Mouse (Mus musculus) CH12.LX (cell line): ENCODE data around the gene Mllt10.

Source experiments
- BHLHE40 ChIP-seq: IDR thresholded peaks from 2 replicates; pipeline ENCODE4 v1.6.1; 2011; ENCODE audit warnings: mild to moderate bottlenecking, low read depth, low read length, improper control_type of control experiment
- CHD1 ChIP-seq: IDR thresholded peaks from 2 replicates; pipeline ENCODE4 v1.6.1; 2012; ENCODE audit warnings: low read depth, low read length, improper control_type of control experiment, inconsistent platforms
- CTCF ChIP-seq, 2 experiments: IDR thresholded peaks in 1 of 2; conservative IDR thresholded peaks in 1 of 2; 2 replicates each; pipeline ENCODE4 v1.5.1; 2011 to 2012; ENCODE audit warnings: low read depth in 2 of 2, low read length in 2 of 2, improper control_type of control experiment in 1 of 2, inconsistent platforms in 1 of 2, mild to moderate bottlenecking in 1 of 2, moderate library complexity in 1 of 2
- E2F4 ChIP-seq: IDR thresholded peaks from 2 replicates; pipeline ENCODE4 v1.6.1; 2011; ENCODE audit warnings: low read depth, low read length, improper control_type of control experiment; ENCODE audit not compliant: insufficient replicate concordance
- EP300 ChIP-seq: IDR thresholded peaks from 2 replicates; pipeline ENCODE4 v1.6.1; 2011; ENCODE audit warnings: low read length, improper control_type of control experiment
- ETS1 ChIP-seq: conservative IDR thresholded peaks from 2 replicates; pipeline ENCODE4 v1.6.1; 2012; ENCODE audit warnings: low read depth, mild to moderate bottlenecking, inconsistent platforms, low read length, improper control_type of control experiment, moderate library complexity
- GABPA ChIP-seq: IDR thresholded peaks from 2 replicates; pipeline ENCODE4 v1.6.1; 2012; ENCODE audit warnings: low read depth, low read length, improper control_type of control experiment, inconsistent platforms; ENCODE audit not compliant: insufficient replicate concordance
- KAT2A ChIP-seq: IDR thresholded peaks from 2 replicates; pipeline ENCODE4 v1.6.1; 2012; ENCODE audit warnings: low read length, improper control_type of control experiment, inconsistent platforms; ENCODE audit not compliant: insufficient replicate concordance
- MAFK ChIP-seq: IDR thresholded peaks from 2 replicates; pipeline ENCODE4 v1.6.1; 2011; ENCODE audit warnings: low read length, improper control_type of control experiment; ENCODE audit not compliant: insufficient replicate concordance
- NRF1 ChIP-seq: IDR thresholded peaks from 2 replicates; pipeline ENCODE4 v1.6.1; 2014; ENCODE audit warnings: low read depth, mild to moderate bottlenecking, inconsistent platforms, low read length, improper control_type of control experiment, moderate library complexity
- POLR2A ChIP-seq: IDR thresholded peaks from 2 replicates; pipeline ENCODE4 v1.6.1; 2011; ENCODE audit warnings: low read depth, mild to moderate bottlenecking, improper control_type of control experiment, low read length
- RCOR1 ChIP-seq: conservative IDR thresholded peaks from 2 replicates; pipeline ENCODE4 v1.6.1; 2012; ENCODE audit warnings: low read depth, mild to moderate bottlenecking, inconsistent platforms, low read length, improper control_type of control experiment
- SMC3 ChIP-seq: IDR thresholded peaks from 2 replicates; pipeline ENCODE4 v1.6.1; 2011; ENCODE audit warnings: low read depth, low read length, improper control_type of control experiment
- ZNF384 ChIP-seq: IDR thresholded peaks from 2 replicates; pipeline ENCODE4 v1.6.1; 2012; ENCODE audit warnings: low read depth, low read length, improper control_type of control experiment, inconsistent platforms

DNA sequence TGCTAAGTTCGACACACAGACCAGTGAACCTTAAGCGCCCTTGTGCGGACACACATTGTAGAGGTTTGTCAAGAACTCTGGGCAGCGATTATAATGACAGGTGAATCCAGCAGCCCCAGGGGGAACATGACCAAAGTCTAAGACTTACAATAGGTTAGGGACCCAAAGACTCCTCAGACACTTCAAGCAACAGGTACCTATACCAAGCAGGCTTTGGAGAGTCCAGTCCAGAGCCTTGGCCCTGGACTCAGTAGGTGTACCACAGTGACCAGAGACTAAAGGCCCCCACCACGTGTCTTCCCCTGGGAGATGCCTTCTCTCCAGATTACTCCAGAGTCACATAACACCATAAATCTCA is 22.5 kb upstream of the Mllt10 start:
- no peak for TF ChIP-seq CTCF (conservative IDR thresholded peaks at IDR 0.05 in 1 of 2, IDR thresholded peaks at IDR 0.05 in 1 of 2; ENCODE audit: low read depth in 2 of 2, low read length in 2 of 2)
- no peak for TF ChIP-seq ZNF384
- no peak for TF ChIP-seq POLR2A
- no peak for TF ChIP-seq MAFK
- no peak for TF ChIP-seq BHLHE40
- no peak for TF ChIP-seq KAT2A
- TF ChIP-seq GABPA = no peak
- no peak for TF ChIP-seq CHD1
- TF ChIP-seq E2F4 = no peak
- TF ChIP-seq EP300 = no peak
- no peak for TF ChIP-seq SMC3
- no peak for TF ChIP-seq RCOR1
- TF ChIP-seq ETS1 = no peak
- TF ChIP-seq NRF1 = no peak
